Mouse (Mus musculus) limb, embryonic 11.5 days (tissue): ENCODE measurements around the gene Cfap73. TPM values are rescaled to one million over a fixed set of nuclear protein-coding genes. Genes with fewer than 3 reads are reported as not detected.

ENCODE experiments used
- ATAC-seq: fragments of 200-750 bp; cut with Nextera tagmentation; 2 replicates; pipeline ENCODE4 v1.8.0; 2017; ENCODE audit warnings: low read depth; ENCODE audit not compliant: insufficient number of reproducible peaks, low FRiP score, low TSS enrichment
- DNase-seq: peaks from one replicate; pipeline ENCODE4 v3.0.0-alpha.2; 2015; ENCODE audit warnings: low spot score
- H3K27ac ChIP-seq: fragments of 300-500 bp; sonication (generic); replicated peaks from 2 replicates; pipeline ENCODE4 v1.5.1; 2014; ENCODE audit warnings: low read depth, mild to moderate bottlenecking, low read length
- H3K27me3 ChIP-seq: fragments of 300-500 bp; sonication (generic); 2 replicates; pipeline ENCODE4 v1.6.1; 2014; ENCODE audit warnings: mild to moderate bottlenecking, low read length, mixed read lengths; ENCODE audit not compliant: control insufficient read depth, insufficient read depth
- H3K36me3 ChIP-seq: fragments of 300-500 bp; sonication (generic); 2 replicates; pipeline ENCODE4 v1.6.1; 2014; ENCODE audit warnings: mild to moderate bottlenecking, low read length, moderate library complexity, mixed read lengths; ENCODE audit not compliant: control insufficient read depth, insufficient read depth
- H3K4me1 ChIP-seq: fragments of 300-500 bp; sonication (generic); 2 replicates; pipeline ENCODE4 v1.6.1; 2014; ENCODE audit warnings: low read length, mixed read lengths; ENCODE audit not compliant: control insufficient read depth, insufficient read depth
- H3K4me2 ChIP-seq: fragments of 300-500 bp; sonication (generic); 2 replicates; pipeline ENCODE4 v1.6.1; 2014; ENCODE audit warnings: low read depth, mild to moderate bottlenecking, moderate library complexity; ENCODE audit not compliant: severe bottlenecking
- H3K4me3 ChIP-seq: fragments of 300-500 bp; sonication (generic); 2 replicates; pipeline ENCODE4 v1.5.1; 2014; ENCODE audit warnings: low read depth, low read length
- H3K9ac ChIP-seq: fragments of 300-500 bp; sonication (generic); 2 replicates; pipeline ENCODE4 v1.6.1; 2014; ENCODE audit warnings: mild to moderate bottlenecking, low read length
- H3K9me3 ChIP-seq: fragments of 300-500 bp; sonication (generic); 2 replicates; pipeline ENCODE4 v1.6.1; 2016; ENCODE audit warnings: low read length; ENCODE audit not compliant: control insufficient read depth
- WGBS: fragments of 180-500 bp; shearing (Covaris S2); extraction: QIAGEN DNeasy Blood & Tissue Kit; methylation state at CpG from one replicate; pipeline ENCODE4 v1.1.7; 2014; 5-methylcytosine and 5-hydroxymethylcytosine counted together
- polyA plus RNA-seq: library from polyadenylated mRNA; unstranded; fragments of >200 nt; fragmentation: Nextera tagmentation; extraction: Ambion mirVana; gene quantifications from 2 replicates; pipeline ENCODE4 v1.2.1, GENCODE M21; 2014

Gene Cfap73
- polyA plus RNA-seq, 1 experiment from 2014 or later = not detected

DNA sequence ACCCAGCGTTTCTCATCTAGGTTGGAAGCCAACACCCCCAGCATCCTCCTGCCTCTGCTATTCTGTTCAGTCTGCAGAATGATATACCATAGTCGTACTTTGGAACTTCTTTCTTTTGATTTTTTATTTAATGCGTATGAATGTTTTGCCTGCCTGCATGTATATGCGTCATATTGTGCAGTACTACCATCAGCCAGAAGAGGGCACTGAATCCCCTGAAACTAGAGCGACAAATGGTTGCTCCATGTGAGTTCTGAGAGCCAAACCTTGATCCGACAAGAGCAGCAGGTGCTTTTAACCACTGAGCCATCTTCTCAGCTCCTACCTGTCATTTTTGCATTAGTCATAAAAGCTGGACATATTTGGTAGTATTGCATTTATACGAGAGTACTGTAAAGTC is 41.9 kb downstream of the Cfap73 start:
- H3K4me3 ChIP-seq = no peak overlapping the region
- H3K9me3 ChIP-seq = 0 out of 2 replicates have a peak, but pooled peaks cover 2% of the 10 kb centered on the region
- no peak for ATAC-seq
- no peak overlapping the region for H3K4me2 ChIP-seq
- H3K27ac ChIP-seq = no peak overlapping the region
- WGBS = 68% methylated on average over 7 of the region's 7 CpGs
- H3K36me3 ChIP-seq = no peaks in the 10 kb centered on the region
- no peak for DNase-seq
- no peak overlapping the region for H3K9ac ChIP-seq
- no peaks in the 10 kb centered on the region for H3K27me3 ChIP-seq
- peaks cover 9% of the 10 kb centered on the region for H3K4me1 ChIP-seq

GRCm38 (mm10) chr5:120590356-120591010 is 43.6 kb downstream of the Cfap73 start:
- no peaks in the 10 kb centered on the region for H3K27me3 ChIP-seq
- H3K4me1 ChIP-seq = peaks cover 15% of the 10 kb centered on the region
- H3K9me3 ChIP-seq = 0 out of 2 replicates have a peak, but pooled peaks cover 2% of the 10 kb centered on the region
- no peak overlapping the region for H3K9ac ChIP-seq
- H3K27ac ChIP-seq = no peak overlapping the region
- no peak overlapping the region for H3K4me3 ChIP-seq
- DNase-seq = peak; percentile 43
- no peak for ATAC-seq
- no peak overlapping the region for H3K4me2 ChIP-seq
- 73% methylated on average over 16 of the region's 16 CpGs for WGBS
- H3K36me3 ChIP-seq = no peaks in the 10 kb centered on the region

- ATAC-seq = peak; percentile 97
Measured at GRCm38 (mm10) chr5:120588569-120589094, 45.4 kb downstream of the Cfap73 start, which contains the start of the genes Tpcn1 and Iqcd. TSS of gene Tpcn1 (minus strand) at chr5:120588673. TSS of gene Iqcd (plus strand) at chr5:120589016.

DNA sequence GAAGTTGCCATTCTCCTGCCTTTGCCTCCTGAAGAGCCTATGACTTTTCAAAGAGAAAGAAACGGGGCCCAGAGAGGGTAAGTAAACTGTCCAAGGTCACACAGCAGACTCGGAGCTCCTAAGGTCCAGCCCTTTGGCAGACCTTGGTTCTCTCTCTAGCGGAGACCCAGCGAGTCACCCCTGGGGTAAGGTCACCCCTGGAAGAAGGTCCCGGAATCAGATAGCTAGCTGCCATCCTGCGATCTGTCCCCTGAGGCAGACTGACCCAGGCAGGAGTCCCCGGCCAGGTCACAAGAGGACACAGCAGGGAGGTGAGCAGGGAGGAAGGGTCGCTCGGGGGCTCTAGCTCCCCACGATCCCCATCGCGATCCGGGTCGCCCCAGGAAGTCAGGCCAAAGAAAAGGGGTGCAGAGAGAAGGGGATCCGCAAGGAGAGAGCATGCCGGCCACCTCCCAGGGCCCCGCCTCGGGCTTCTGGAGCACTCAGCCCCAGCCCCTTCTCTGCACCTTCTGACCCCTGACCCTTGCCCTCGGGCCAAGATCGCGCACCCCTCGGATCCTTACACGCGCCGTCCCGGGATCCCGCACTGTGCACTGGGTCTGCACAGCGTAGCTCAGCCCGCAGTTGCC is 46.0 kb downstream of the Cfap73 start:
- Histone ChIP-seq H3K4me1 (peaks cover 15% of the 10 kb centered on the region), H3K27ac (no peak overlapping the region)
- 3% methylated on average over 29 of the region's 29 CpGs for WGBS

More at GRCm38 (mm10) chr5:120588569-120589094, 45.4 kb downstream of the Cfap73 start, which contains the start of the genes Tpcn1 and Iqcd:
- under 1% methylated on average over 35 of the region's 35 CpGs for WGBS
- 0 out of 2 replicates have a peak, but pooled peaks cover 2% of the 10 kb centered on the region for H3K9me3 ChIP-seq
- peaks cover 4% of the 10 kb centered on the region; the same call in 1 of the 2 replicates for H3K36me3 ChIP-seq
- H3K27ac ChIP-seq = no peak within 1 kb of the TSS
- H3K4me1 ChIP-seq = peaks cover 15% of the 10 kb centered on the region
- peak within 1 kb of the TSS; percentile 93 for H3K4me2 ChIP-seq
- peak; percentile 99 for DNase-seq
- H3K9ac ChIP-seq = peak within 1 kb of the TSS; percentile 77
- peak within 1 kb of the TSS; percentile 79 for H3K4me3 ChIP-seq
- no peaks in the 10 kb centered on the region for H3K27me3 ChIP-seq

GRCm38 (mm10) chr5:120587616-120587926 is 46.5 kb downstream of the Cfap73 start:
- ATAC-seq (no peak), DNase-seq (no peak)
- peak overlapping the region; percentile 79 for H3K4me3 ChIP-seq
- peaks cover 15% of the 10 kb centered on the region for H3K4me1 ChIP-seq
- H3K36me3 ChIP-seq = peaks cover 6% of the 10 kb centered on the region; the same call in 1 of the 2 replicates
- 0 out of 2 replicates have a peak, but pooled peaks cover 2% of the 10 kb centered on the region for H3K9me3 ChIP-seq
- peak overlapping the region; percentile 77 for H3K9ac ChIP-seq
- 35% methylated on average over 9 of the region's 9 CpGs for WGBS
- peak overlapping the region; percentile 93 for H3K4me2 ChIP-seq
- H3K27me3 ChIP-seq = no peaks in the 10 kb centered on the region
- no peak overlapping the region for H3K27ac ChIP-seq

More for the DNA sequence above, 46.0 kb downstream of the Cfap73 start:
- ATAC-seq (no peak), DNase-seq (no peak)
- peak overlapping the region; percentile 93 for H3K4me2 ChIP-seq
- peaks cover 6% of the 10 kb centered on the region; the same call in 1 of the 2 replicates for H3K36me3 ChIP-seq
- peak overlapping the region; percentile 79 for H3K4me3 ChIP-seq
- H3K9ac ChIP-seq = peak overlapping the region; percentile 77
- H3K27me3 ChIP-seq = no peaks in the 10 kb centered on the region
- 0 out of 2 replicates have a peak, but pooled peaks cover 2% of the 10 kb centered on the region for H3K9me3 ChIP-seq

GRCm38 (mm10) chr5:120586741-120587615 is 47.1 kb downstream of the Cfap73 start:
- Histone ChIP-seq H3K9ac (no peak overlapping the region; the same call in 1 of the 2 replicates), H3K9me3 (no peaks in the 10 kb centered on the region), H3K36me3 (peaks cover 6% of the 10 kb centered on the region; the same call in 1 of the 2 replicates), H3K4me3 (no peak overlapping the region), H3K27me3 (no peaks in the 10 kb centered on the region), H3K27ac (no peak overlapping the region), H3K4me1 (peaks cover 15% of the 10 kb centered on the region), H3K4me2 (peak overlapping the region; percentile 93; the same call in 1 of the 2 replicates)
- no peak for ATAC-seq
- 13% methylated on average over 17 of the region's 17 CpGs for WGBS
- no peak for DNase-seq

DNA sequence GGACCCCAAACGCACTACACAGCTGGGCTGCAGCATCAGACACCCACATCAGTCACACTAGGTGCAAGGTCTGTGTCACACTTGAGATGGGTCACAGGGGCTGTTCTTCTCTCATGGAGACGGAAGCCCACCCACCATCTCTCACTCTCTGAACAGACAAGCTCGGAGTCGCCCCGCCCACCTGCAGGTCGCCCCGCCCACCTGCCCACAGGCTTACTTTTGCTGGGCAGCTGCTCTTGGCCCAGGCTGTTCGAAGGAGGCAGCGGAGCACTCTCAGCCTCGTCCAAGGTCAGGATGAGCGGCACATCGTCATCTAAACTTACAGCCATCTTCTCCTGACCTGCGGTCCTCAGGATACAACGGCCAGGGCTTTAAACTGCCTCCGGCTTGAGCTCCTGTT is 49.1 kb downstream of the Cfap73 start:
- no peak overlapping the region for H3K4me2 ChIP-seq
- no peaks in the 10 kb centered on the region for H3K9me3 ChIP-seq
- H3K4me3 ChIP-seq = no peak overlapping the region
- H3K36me3 ChIP-seq = peaks cover 6% of the 10 kb centered on the region
- DNase-seq (no peak), ATAC-seq (no peak)
- H3K4me1 ChIP-seq = peaks cover 23% of the 10 kb centered on the region
- H3K27me3 ChIP-seq = no peaks in the 10 kb centered on the region
- no peak overlapping the region for H3K27ac ChIP-seq
- no peak overlapping the region for H3K9ac ChIP-seq
- WGBS = 42% methylated on average over 15 of the region's 15 CpGs

DNA sequence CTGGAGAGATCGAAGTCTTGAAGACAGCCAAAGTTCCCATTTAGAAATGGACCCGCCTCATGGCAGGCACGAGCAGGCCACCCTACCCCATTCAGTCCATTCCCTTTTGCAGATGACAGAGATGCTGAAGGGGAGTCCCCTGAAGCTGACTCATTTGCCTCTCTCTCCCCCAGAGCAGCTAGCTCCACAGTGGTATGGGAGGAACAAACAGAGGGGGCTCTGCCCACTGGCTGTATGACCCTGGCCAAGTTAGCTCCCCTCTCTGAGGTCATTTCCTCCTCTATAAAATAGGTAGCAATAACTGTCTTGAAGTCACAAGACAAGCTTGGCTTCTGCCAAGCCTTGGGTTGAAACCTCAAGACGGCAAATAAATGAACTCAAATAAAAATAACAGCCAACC is 50.5 kb downstream of the Cfap73 start:
- no peak for ATAC-seq
- Histone ChIP-seq H3K9ac (no peak overlapping the region), H3K4me3 (no peak overlapping the region), H3K4me1 (peaks cover 38% of the 10 kb centered on the region), H3K27me3 (no peaks in the 10 kb centered on the region), H3K36me3 (peaks cover 6% of the 10 kb centered on the region), H3K4me2 (no peak overlapping the region), H3K9me3 (no peaks in the 10 kb centered on the region), H3K27ac (no peak overlapping the region)
- no peak for DNase-seq
- WGBS = 93% methylated on average over 4 of the region's 4 CpGs
